Mouse (Mus musculus) telencephalon, adult 2 months (tissue): ENCODE results near the gene Olfr524.

Experiments used
- DNase-seq: peaks from one replicate; pipeline ENCODE4 v3.0.0-alpha.2; 2011; ENCODE audit warnings: low read depth, low spot score

Olfr524 gene

GRCm38 (mm10) chr7:140205864-140206263 is at the start of gene Olfr524:
Olfr524 (minus strand) TSS chr7:140205964.
- DNase-seq = no peak

- no peak for DNase-seq
Observed at GRCm38 (mm10) chr7:140253780-140254299, 48.1 kb upstream of the Olfr524 start.

GRCm38 (mm10) chr7:140247216-140247615 is 41.5 kb upstream of the Olfr524 start, which contains the start of gene 5830411N06Rik:
5830411N06Rik (plus strand) TSS chr7:140247284.
- DNase-seq = no peak

GRCm38 (mm10) chr7:140233696-140234095 is 27.9 kb upstream of the Olfr524 start:
- peak; percentile 17 for DNase-seq

- DNase-seq = no peak
Observed at GRCm38 (mm10) chr7:140231026-140231425, 25.3 kb upstream of the Olfr524 start.

DNA sequence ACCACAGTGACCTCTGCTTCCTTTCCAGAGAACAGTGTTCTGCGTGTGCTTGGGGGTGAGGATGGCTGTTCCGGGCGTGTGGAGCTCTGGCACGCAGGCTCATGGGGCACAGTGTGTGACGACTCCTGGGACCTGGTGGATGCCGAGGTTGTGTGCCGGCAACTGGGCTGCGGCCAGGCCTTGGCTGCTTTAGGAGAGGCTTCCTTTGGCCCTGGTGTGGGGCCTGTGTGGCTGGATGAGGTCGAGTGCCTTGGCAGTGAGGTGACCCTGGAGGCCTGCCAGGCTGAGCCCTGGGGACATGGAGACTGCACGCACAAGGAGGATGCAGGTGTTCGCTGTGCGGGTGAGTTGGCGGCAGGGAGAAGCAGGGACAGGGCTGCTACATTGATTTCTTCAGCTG is 22.7 kb upstream of the Olfr524 start:
- DNase-seq = no peak

- no peak for DNase-seq
Observed at GRCm38 (mm10) chr7:140224209-140224608, 18.4 kb upstream of the Olfr524 start.

GRCm38 (mm10) chr7:140220375-140220774 is 14.6 kb upstream of the Olfr524 start:
- no peak for DNase-seq

- DNase-seq = no peak
Observed at GRCm38 (mm10) chr7:140219268-140219667, 13.5 kb upstream of the Olfr524 start.

DNA sequence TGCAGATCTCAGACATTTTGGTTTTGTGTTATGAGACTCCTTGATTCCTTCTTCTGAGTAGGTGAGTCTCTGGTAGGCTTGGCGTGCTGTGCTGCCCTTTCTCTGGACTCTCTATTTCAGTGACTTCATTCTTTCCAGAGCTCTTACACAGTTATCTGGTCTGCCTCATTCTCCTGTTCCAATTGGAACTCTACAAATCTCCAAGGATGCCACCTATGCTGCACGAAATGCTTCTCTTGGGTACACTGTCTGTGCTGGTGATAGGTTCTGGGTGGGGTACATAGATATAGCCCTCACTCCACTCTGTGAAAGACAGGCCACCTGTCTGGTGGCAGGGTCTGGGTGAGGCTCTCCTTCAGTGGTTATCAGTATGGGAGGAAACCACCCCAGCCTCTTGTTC is 12.2 kb upstream of the Olfr524 start, which contains the start of gene Cd163l1:
Gene Cd163l1 (plus strand): TSS at position 301 of the 400 bp plus-strand sequence.
- DNase-seq = no peak

DNA sequence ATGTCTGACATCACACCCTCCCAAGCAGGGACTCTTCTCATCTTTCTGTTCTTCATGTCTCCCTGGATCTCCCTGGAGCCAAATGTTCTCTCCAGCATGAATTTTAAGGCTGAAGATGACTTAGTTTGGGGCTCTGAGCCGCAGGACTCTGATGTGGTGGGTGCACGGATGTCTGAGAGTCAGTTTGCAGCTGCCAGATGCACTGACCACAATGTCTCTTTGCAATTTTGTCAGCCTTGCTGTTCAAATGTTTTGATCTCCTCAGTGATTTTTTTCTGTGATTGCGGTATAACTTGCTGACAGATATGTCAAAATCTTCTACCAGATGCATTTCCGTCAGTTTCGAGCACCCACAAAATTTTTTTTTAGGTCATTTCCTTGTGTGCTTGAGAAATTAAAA is 8.1 kb upstream of the Olfr524 start:
- DNase-seq = no peak

DNA sequence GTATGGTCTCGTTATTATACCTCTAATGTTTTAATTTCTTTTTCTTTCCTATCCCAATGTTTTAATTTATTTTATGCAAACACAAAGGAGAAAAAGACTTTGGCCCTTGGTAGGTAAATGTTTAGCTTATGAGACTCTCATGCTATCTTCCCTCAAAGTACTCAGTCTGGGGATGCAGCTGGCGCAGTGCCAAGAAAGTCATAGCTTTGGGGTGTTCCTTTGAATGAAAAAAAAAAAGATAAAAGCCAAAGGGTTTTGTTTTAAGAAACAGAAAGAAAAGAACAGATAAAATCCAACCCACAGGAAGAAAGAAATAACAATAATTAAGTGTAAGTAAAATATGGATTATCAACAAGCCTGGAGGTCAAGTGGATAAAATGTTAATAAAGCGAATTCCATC is 2.9 kb upstream of the Olfr524 start:
- no peak for DNase-seq

- DNase-seq = no peak
Observed at GRCm38 (mm10) chr7:140208153-140208552, 2.4 kb upstream of the Olfr524 start.

DNA sequence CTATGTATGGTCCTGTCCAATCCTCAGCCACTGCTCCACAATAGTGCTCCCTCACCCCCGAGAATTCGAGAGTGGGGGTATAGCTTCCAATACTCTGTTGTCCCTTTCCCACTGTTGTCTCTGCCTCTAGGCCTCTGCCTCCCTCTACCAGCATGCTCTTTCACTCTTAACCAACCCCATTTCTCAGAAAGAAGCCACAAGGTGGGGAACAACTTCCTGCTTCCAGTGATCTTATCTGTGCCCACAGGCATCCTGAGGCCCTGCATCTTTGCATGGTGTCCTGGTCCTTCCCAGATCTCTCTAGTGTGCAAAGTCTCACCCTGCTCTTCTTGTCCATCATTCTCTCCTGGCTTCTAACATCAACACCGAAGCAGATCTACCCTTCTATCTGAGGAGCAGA is 1.1 kb upstream of the Olfr524 start:
- no peak for DNase-seq

GRCm38 (mm10) chr7:140201090-140201489 is 4.7 kb downstream of the Olfr524 start:
- DNase-seq = no peak

GRCm38 (mm10) chr7:140196002-140196401 is 9.8 kb downstream of the Olfr524 start:
- no peak for DNase-seq

- DNase-seq = peak; percentile 56
Observed at GRCm38 (mm10) chr7:140194031-140194430, 11.7 kb downstream of the Olfr524 start.

DNA sequence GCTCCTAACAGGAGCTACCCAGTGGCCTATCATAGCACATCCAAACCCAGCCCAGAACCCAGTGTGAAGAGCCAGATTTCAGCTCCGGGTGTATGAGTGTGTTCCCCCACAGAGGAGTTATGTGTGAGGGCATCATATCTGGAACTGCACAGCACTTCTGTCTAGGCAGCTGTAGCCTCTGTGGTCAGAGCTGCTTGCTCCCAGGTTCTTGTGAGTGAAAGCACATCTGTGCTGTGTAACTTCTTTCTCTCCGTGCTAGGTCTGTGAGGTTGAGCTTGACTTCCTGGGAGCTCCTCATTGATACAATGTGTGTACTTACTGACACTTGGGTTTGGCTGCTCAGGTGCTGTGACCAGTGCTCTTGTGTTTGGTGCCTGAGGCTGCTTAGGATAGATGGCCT is 12.9 kb downstream of the Olfr524 start:
- no peak for DNase-seq

GRCm38 (mm10) chr7:140192445-140192844 is 13.3 kb downstream of the Olfr524 start:
- DNase-seq = no peak

- DNase-seq = no peak
Observed at GRCm38 (mm10) chr7:140190435-140190834, 15.3 kb downstream of the Olfr524 start.

DNA sequence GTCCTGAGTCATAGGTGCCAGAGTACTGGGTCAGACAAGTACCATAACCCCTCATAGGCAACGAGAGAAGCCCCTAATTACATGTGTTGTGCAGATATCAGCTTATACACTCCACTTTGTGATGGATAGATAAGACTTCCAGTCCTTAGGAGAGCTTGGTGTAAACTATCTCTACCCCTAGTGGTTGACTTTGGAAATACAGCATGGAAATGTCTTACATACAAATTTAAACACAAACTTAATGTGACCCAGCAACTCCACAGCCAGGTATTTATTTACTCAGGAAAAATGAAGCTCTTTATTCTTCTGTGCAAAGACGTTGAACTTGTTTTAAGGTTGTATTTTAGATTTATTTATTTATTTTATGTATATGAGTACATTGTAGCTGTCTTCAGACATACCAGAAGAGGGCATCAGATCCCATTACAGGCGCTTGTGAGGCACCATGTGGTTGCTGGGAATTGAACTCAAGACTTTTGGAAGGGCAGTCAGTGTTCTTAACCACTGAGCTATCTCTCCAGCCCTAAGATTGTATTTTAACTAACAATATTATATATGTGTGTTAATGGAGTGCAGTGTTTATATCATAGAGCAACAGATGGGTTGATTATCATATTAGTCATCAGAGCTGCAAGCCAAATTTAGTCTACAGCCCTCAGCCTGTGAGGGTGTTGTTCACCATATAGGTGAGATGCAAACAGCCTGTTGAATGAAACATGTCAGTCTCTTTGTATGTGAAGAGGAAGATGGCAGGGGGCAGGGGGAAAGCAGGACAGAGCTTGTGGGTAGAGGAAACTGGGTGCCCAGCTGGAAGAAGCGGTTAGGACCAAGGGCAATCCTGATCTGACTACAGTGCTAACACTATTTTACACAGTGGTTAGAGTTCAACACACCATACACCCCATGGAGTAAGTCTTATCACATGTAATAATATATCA is 17.1 kb downstream of the Olfr524 start:
- no peak for DNase-seq

GRCm38 (mm10) chr7:140187721-140188390 is 17.9 kb downstream of the Olfr524 start:
- no peak for DNase-seq
